Mouse (Mus musculus) cerebellum, adult 9-11 months (tissue): ENCODE measurements at regions not wholly inside any gene's neighbourhood (a gene's known extent, or its start where the extent isn't known, plus 50 kb on each side); places are given as distances from the start of the nearest gene placed in this dataset.
A peak's percentile ranks its signal among the peaks of the same experiment; 100 is the strongest.
"Not testable (repeated sequence)": the region's sequence is repeated elsewhere in the genome, so short reads cannot be mapped to it uniquely, and the experiment has no call there.

ENCODE experiments used
- DNase-seq: peaks from one replicate; pipeline ENCODE4 v3.0.0; 2022

DNA sequence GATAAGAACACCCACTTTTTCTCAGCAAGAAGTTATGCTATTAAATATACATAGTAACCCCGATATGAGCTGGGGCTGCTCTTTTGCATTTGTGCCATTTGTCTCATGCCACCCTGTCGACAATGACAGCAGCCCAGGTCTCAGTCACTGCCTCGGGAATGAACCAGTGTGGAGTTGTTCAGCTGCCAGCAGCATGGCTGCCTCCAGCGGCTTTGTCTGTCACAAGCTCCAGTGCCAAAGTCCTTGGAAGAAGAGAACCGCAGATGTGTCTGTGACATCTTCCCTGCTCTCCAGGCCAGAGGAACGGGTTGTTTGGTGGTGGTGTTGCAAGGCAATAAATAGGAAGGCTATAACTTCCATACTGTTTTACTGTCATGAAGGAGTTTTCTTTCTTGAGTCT lies 130.7 kb downstream of the Cep170 start:
- DNase-seq = peak; percentile 28

- peak; percentile 81 for DNase-seq
These were observed 131.9 kb downstream of the Cep170 start for GRCm38 (mm10) chr1:176681971-176682370.

DNA sequence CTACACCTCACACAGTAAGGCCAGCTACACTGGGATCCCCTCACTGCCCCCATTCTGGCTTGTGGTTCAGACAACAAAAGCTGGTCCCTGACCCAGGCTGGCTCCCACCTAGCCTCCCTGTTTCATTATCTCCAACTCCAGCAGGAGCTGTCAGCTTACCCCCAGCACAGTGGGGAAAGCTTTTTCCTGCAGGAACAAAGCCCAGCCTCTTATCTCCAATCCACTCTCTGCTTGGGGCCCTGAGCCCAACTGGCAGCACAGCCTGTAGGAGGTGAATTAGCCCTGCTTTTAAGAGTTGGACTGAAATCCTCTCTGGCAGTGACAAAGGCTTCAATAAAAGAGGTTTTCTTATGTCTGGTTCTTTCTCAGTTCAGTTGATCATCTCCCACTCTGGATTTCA lies 138.7 kb downstream of the Cep170 start:
- DNase-seq = no peak

- DNase-seq = no peak
These were observed 142.8 kb downstream of the Cep170 start for GRCm38 (mm10) chr1:176671081-176671480.

GRCm38 (mm10) chr1:176667552-176668306 lies 146.1 kb downstream of the Cep170 start:
- DNase-seq = no peak

GRCm38 (mm10) chr1:176660286-176660685 lies 153.6 kb downstream of the Cep170 start:
- no peak for DNase-seq

- no peak for DNase-seq
These were observed 155.2 kb downstream of the Cep170 start for GRCm38 (mm10) chr1:176658639-176659038.

DNA sequence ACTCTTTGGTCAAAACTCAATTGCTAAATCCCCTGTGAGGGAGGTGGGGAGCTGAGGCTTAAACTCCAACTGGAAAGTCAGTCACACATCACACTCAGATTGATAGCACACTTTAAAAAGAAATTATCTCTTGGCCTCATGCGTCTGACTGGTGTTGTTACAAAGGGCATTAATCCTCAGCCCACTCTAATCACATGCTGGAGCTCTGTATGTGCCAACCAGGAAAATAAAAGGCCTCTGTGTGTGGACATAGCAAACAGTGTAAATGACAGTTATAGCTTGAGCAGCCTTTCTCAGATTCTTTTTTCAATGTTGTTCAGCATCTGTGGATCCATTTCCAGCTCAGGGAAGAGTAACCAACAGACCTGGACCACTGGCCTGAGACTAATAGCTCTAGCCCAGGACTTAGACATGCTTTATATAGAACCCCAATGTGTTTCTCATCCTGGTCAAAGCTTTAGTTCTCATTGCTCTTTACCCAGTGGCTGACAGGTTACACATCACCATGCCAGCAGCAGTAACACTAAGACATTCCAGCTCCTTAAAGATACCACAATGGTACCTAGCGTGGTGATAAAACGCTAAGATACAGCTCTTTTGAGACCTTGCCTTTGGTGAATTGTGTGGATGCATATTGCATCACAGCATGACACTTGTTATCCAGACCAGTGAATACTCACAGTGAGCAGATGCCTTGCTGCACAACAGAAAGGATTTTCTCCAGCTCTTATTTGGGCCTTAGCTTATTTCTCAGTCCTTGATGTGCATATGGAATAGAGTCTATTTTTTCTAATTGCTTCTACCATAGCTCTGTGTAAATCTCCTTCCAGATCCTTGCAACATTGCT lies 158.2 kb downstream of the Cep170 start:
- peak; percentile 56 for DNase-seq

DNA sequence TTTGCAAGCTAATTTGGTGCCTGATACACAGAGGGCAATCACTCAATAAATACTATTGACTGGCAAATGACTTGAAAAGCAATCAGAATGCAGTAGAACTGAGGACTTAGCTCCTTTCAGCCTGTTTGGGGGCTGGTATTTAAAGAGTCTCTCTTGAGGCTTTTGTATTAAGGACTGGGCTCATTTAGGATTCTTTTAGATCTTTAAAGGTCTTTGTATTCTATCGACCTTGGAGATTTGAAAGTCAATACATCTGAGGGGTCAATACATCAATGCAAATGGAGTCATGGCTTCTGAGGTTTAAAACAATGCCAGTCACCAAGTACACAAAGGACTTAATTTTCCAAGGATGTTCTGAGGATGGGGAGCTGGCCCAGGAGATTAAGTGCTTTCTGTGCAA lies 169.6 kb downstream of the Cep170 start:
- no peak for DNase-seq

DNA sequence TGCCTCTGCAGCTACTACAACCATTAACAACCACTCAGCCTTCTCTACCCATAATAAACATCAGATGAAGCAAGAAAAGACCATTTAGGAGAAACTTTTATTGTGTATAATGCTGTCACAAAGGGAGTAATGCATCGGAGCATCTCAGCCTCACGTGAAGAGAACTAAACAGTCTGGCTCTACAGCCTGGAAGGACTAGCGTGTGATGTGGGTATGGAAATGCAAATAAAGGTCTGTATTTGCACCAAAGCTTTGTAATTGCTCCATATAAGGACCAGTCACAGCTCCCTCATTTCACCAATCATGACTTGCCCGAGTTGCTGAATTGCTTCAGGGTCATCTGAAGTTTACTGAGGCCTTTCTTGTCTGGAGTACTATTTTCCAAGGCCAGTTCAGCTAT lies 190.7 kb downstream of the Cep170 start:
- no peak for DNase-seq

GRCm38 (mm10) chr1:176622213-176622612 lies 191.7 kb downstream of the Cep170 start:
- no peak for DNase-seq

DNA sequence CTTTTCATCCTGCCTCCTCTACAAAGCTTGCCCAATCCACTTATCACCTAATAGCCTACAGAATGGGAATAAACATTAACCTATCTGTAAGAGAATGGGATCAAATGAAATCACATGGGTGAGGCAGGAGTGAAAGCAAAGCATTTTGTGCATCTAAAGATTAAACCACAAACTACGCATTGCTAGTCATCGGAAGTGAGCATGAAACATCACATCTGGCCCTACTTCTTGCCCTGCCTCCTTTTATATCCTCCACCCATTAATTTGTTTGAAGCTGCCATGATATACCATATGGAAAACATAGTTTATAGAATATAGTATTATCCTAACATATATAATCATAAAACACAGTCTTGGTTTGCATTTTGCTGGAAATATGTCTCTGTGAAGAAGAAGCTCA lies 192.6 kb downstream of the Cep170 start:
- DNase-seq = no peak

DNA sequence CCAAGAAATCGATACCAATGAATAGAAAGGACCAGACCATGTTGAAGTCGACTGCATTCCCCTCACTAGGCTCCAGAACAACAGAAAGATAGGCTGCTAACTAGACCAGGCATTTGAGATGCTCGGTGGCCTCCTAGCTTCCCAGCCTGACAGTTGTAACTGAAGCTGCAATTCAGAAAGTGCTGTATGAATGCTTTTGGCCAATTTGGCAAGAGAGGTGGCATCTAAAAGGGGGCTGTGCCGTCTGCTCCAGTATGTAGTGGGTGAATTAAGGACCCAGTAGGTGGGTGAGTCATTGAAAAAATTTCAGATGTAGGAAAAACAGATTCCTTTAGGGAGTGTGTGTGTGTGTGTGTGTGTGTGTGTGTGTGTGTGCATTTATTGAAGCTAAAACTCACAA lies 195.0 kb downstream of the Cep170 start:
- DNase-seq = no peak

- DNase-seq = no peak
These were observed 198.2 kb downstream of the Cep170 start for GRCm38 (mm10) chr1:176615673-176616072.

DNA sequence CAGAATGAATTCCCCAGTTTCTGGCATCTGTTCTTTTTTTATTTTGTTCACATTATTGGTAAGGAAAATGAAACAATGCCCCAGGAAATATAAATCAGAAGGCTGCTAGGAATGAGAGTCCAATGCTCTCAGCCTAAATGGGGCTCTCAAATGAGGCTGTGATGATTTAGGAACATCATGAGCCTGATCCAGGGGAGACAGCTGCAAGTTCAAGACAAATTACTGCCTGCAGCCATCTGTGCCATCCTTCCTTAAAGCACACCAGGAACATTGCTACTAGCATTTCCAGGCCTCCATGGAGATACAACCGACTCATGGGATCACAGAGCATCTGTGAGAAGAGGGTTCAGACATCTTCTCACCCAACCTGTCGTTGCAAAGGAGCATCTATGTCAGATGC lies 219.6 kb downstream of the Cep170 start:
- no peak for DNase-seq

- no peak for DNase-seq
These were observed 225.7 kb downstream of the Cep170 start for GRCm38 (mm10) chr1:176588144-176588543.

GRCm38 (mm10) chr1:176573703-176574102 lies 240.2 kb downstream of the Cep170 start:
- no peak for DNase-seq

- DNase-seq = no peak
These were observed 255.1 kb downstream of the Cep170 start for GRCm38 (mm10) chr1:176558457-176559415.

GRCm38 (mm10) chr1:176534417-176534816 lies 259.3 kb upstream of the Pld5 start:
- DNase-seq = no peak

GRCm38 (mm10) chr1:176529037-176529436 lies 253.9 kb upstream of the Pld5 start:
- DNase-seq = no peak

GRCm38 (mm10) chr1:176511467-176511866 lies 236.4 kb upstream of the Pld5 start:
- DNase-seq = no peak

GRCm38 (mm10) chr1:176505441-176505840 lies 230.3 kb upstream of the Pld5 start:
- no peak for DNase-seq

DNA sequence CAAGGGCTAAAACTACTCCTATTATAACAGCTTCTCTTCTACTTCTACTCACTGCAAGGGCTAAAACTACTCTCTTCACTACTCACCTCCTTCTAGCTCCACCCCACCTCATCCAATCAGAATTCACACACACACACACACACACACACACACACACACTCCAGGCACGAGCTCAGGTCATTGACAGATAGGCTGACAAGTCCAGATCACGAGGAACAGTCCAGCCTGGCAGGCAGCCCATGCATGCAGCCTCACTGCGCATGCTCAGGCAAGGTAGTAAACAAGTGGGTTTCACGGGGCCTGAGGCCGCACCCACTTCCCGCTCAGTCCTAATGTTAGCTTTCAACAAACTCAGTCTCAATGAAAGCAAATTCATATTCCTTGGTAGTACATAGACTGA lies 229.6 kb upstream of the Pld5 start:
- not testable (repeated sequence) for DNase-seq
